Mouse (Mus musculus): ENCODE data around the gene A430033K04Rik. TPM values are rescaled to one million over a fixed set of nuclear protein-coding genes. Genes with fewer than 3 reads are reported as not detected.
A peak's percentile ranks its signal among the peaks of the same experiment; 100 is the strongest.

Gene A430033K04Rik
- polyA plus RNA-seq (2017; shearing (Covaris generic)): 1 to 10 TPM; 7.7 to 7.8 TPM

GRCm38 (mm10) chr5:138622645-138623477 is at the start of gene A430033K04Rik:
TSS of gene A430033K04Rik (plus strand) at chr5:138622859.
- peak; percentile 91 for ATAC-seq

GRCm38 (mm10) chr5:138587396-138587795 is 35.3 kb upstream of the A430033K04Rik start:
- ATAC-seq: no peak

GRCm38 (mm10) chr5:138618353-138618752 is 4.3 kb upstream of the A430033K04Rik start:
- ATAC-seq: no peak

- ATAC-seq: peak; percentile 83
Measured at GRCm38 (mm10) chr5:138619211-138620128, 3.2 kb upstream of the A430033K04Rik start, which contains the start of gene Zfp68. TSS of gene Zfp68 (minus strand) at chr5:138619761.

- ATAC-seq: no peak
Measured at GRCm38 (mm10) chr5:138620836-138621235, 1.8 kb upstream of the A430033K04Rik start.

GRCm38 (mm10) chr5:138623478-138623875 is 818 bp downstream of the A430033K04Rik start:
- no peak for ATAC-seq

GRCm38 (mm10) chr5:138636486-138636885 is 13.8 kb downstream of the A430033K04Rik start:
- ATAC-seq: no peak

GRCm38 (mm10) chr5:138641081-138641480 is 18.4 kb downstream of the A430033K04Rik start:
- ATAC-seq: no peak

- no peak for ATAC-seq
Measured at GRCm38 (mm10) chr5:138641761-138642160, 19.1 kb downstream of the A430033K04Rik start.

GRCm38 (mm10) chr5:138652911-138653310 is 30.3 kb downstream of the A430033K04Rik start:
- no peak for ATAC-seq

- ATAC-seq: peak; percentile 44
Measured at GRCm38 (mm10) chr5:138656477-138657156, 34.0 kb downstream of the A430033K04Rik start.

GRCm38 (mm10) chr5:138657407-138657806 is 34.7 kb downstream of the A430033K04Rik start:
- ATAC-seq: no peak

GRCm38 (mm10) chr5:138657854-138658253 is 35.2 kb downstream of the A430033K04Rik start:
- ATAC-seq: peak; percentile 80

- peak; percentile 62 for ATAC-seq
Measured at GRCm38 (mm10) chr5:138658922-138659321, 36.3 kb downstream of the A430033K04Rik start.

- ATAC-seq: no peak
Measured at GRCm38 (mm10) chr5:138683023-138683766, 60.5 kb downstream of the A430033K04Rik start.

GRCm38 (mm10) chr5:138683821-138684220 is 61.2 kb downstream of the A430033K04Rik start:
- no peak for ATAC-seq

- no peak for ATAC-seq
Measured at GRCm38 (mm10) chr5:138687453-138687852, 64.8 kb downstream of the A430033K04Rik start.

- ATAC-seq: no peak
Measured at GRCm38 (mm10) chr5:138689254-138689653, 66.6 kb downstream of the A430033K04Rik start.

GRCm38 (mm10) chr5:138692936-138693570 is 70.4 kb downstream of the A430033K04Rik start:
- ATAC-seq: no peak

GRCm38 (mm10) chr5:138694036-138694435 is 71.4 kb downstream of the A430033K04Rik start:
- ATAC-seq: no peak

- peak; percentile 36 for ATAC-seq
Measured at GRCm38 (mm10) chr5:138694496-138695167, 72.0 kb downstream of the A430033K04Rik start.

Data from activated CD4-positive, CD25-positive, alpha-beta regulatory T cell, adult 4 months (primary cell).